Mouse (Mus musculus) megakaryocyte, embryonic 14.5 days (primary cell): ENCODE measurements around the gene Hnmt.

Experiments used
- FLI1 ChIP-seq: IDR thresholded peaks from 2 replicates; pipeline ENCODE4 v1.6.1; 2012; ENCODE audit warnings: low read length, inconsistent platforms, mixed read lengths
- GATA1 ChIP-seq: IDR thresholded peaks from 3 replicates; pipeline ENCODE4 v1.6.1; 2012; ENCODE audit warnings: mixed read lengths, low read length, inconsistent platforms, borderline replicate concordance

DNA sequence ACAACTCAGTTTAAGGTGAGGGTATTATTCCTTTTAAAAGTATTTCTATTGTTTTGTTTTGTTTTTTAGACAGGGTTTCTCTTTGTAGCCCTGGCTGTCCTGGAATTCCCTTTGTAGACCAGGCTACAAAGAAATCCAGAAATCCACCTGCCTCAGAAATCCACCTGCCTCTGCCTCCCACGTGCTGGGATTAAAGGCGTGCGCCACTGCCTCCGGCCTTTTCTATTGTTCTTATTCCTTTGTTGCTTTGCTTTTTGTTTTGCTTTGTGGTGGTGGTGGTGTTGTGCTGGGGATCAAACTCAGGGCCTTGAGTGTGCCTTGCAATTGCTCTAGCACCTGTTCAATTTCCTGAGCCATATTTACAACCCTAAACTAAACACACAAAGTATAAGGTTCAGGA is 50.4 kb downstream of the Hnmt start:
- TF ChIP-seq GATA1: no peak
- no peak for TF ChIP-seq FLI1
